Comparison of ENCODE assay signal across 8 mouse cellular contexts in the genomic region with DNA sequence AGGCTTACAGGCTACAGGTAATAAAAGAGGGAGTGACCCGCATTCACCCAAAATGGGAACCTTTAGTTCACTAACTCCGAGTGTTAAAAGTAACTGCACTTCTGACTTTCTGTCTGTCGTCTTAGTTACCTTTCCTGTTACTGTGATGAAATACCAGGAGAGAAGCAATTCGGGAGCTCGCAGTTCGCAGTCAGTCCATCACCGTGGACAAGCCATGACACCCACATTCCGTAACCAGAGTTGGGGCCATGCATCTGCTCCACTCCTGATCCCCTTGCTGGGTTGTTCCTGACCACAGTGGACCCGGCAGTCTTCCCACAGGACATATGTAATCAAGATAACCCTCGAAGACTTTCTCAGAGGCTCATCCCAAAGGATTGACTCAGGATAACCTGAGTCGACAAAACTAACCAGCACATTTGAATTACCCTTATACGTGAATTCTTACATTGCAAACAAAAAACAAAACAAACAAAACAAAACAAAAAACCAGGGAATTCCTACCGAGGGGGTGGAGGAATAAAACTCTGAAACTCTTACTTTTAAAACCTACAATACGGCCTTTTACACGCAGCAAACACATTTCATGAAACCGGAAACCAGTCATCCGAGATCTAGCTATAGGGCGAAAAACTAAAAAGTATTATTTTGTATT. TPM values are rescaled to one million over a fixed set of nuclear protein-coding genes. Genes with fewer than 3 reads are reported as not detected.
DNase-seq lines count a peak whose midpoint lies in the region; ATAC-seq and TF ChIP-seq lines count a peak whose summit lies in the region.

No protein-coding gene starts in this region.

- H3K9me3 ChIP-seq in kidney, embryonic 14.5 days (ENCODE audit: control insufficient read depth, low read length) = no peaks in the 10 kb centered on the region
- H3K9me3 ChIP-seq in hindbrain, embryonic 12.5 days (replicated peaks) = 0 out of 2 replicates have a peak, but pooled peaks cover 3% of the 10 kb centered on the region

- H3K27me3 ChIP-seq in kidney, embryonic 14.5 days (ENCODE audit: control insufficient read depth, insufficient read depth, low read length) = no peaks in the 10 kb centered on the region
- no peaks in the 10 kb centered on the region; the same call in 1 of the 2 replicates for H3K27me3 ChIP-seq in hindbrain, embryonic 12.5 days

- H3K36me3 ChIP-seq in kidney, embryonic 14.5 days (ENCODE audit: control insufficient read depth, insufficient read depth, low read length) = no peaks in the 10 kb centered on the region
- no peaks in the 10 kb centered on the region for H3K36me3 ChIP-seq in hindbrain, embryonic 12.5 days
- H3K36me3 ChIP-seq in macrophage (ENCODE audit: inconsistent target) = no peaks in the 10 kb centered on the region

- no peak for TF ChIP-seq CTCF in bone marrow macrophage, adult 2 months (IDR thresholded peaks at IDR 0.05; ENCODE audit: low read depth, low read length)

- no peak for DNase-seq in kidney, adult 11 months
- DNase-seq in right cerebral cortex, postnatal 25 days = no peak
- DNase-seq in frontal cortex, adult 2 months (ENCODE audit: extremely low spot score in 1 of 2, low spot score in 1 of 2) = no peak
- DNase-seq in cerebellum, adult 11-12 months = no peak

- peak overlapping the region; percentile 49 for H3K4me2 ChIP-seq in kidney, embryonic 14.5 days (replicated peaks; ENCODE audit: low read depth, low read length)
- peak overlapping the region; percentile 52 for H3K4me2 ChIP-seq in hindbrain, embryonic 12.5 days (replicated peaks)

- H3K79me2 ChIP-seq in macrophage (ENCODE audit: inconsistent target) = no peaks in the 10 kb centered on the region

- 23% methylated on average over 18 of the region's 18 CpGs for WGBS in kidney, embryonic 14.5 days
- 44% methylated on average over 18 of the region's 18 CpGs for WGBS in hindbrain, embryonic 12.5 days
- WGBS in macrophage (ENCODE audit: missing documents) = 7% methylated on average over 18 of the region's 18 CpGs

- H3K4me1 ChIP-seq in kidney, embryonic 14.5 days (ENCODE audit: control insufficient read depth, insufficient read depth, low read length) = peaks cover 9% of the 10 kb centered on the region; the same call in 1 of the 2 replicates
- peaks cover 6% of the 10 kb centered on the region; the same call in 1 of the 2 replicates for H3K4me1 ChIP-seq in bone marrow macrophage, adult 2 months (ENCODE audit: control insufficient read depth, insufficient read depth, low read length)
- peaks cover 3% of the 10 kb centered on the region for H3K4me1 ChIP-seq in hindbrain, embryonic 12.5 days

- peak overlapping the region; percentile 75 for H3K9ac ChIP-seq in kidney, embryonic 14.5 days (ENCODE audit: low read depth, low read length)
- H3K9ac ChIP-seq in hindbrain, embryonic 12.5 days = peak overlapping the region; percentile 63

- ATAC-seq in kidney, embryonic 14.5 days (ENCODE audit: low FRiP score, low TSS enrichment) = no peak
- no peak for ATAC-seq in hindbrain, embryonic 12.5 days (ENCODE audit: low FRiP score)

- no peak for TF ChIP-seq POLR2A in bone marrow macrophage, adult 2 months (IDR thresholded peaks at IDR 0.05; ENCODE audit: borderline replicate concordance, low read depth, low read length)

- peak overlapping the region; percentile 61 for H3K4me3 ChIP-seq in kidney, embryonic 14.5 days (ENCODE audit: low read length)
- H3K4me3 ChIP-seq in bone marrow macrophage, adult 2 months (ENCODE audit: insufficient read depth, low read length) = peak overlapping the region; percentile 72
- H3K4me3 ChIP-seq in hindbrain, embryonic 12.5 days = peak overlapping the region; percentile 51
- H3K4me3 ChIP-seq in macrophage (ENCODE audit: inconsistent target) = peak overlapping the region; percentile 55

- H3K27ac ChIP-seq in kidney, embryonic 14.5 days (ENCODE audit: low read depth, low read length) = peak overlapping the region; percentile 95
- peak overlapping the region; percentile 99 for H3K27ac ChIP-seq in bone marrow macrophage, adult 2 months (ENCODE audit: insufficient read depth, low read depth, low read length)
- H3K27ac ChIP-seq in hindbrain, embryonic 12.5 days = peak overlapping the region; percentile 88
- peak overlapping the region; percentile 97 for H3K27ac ChIP-seq in macrophage

RNA-seq across cellular contexts. Expression of gene Kpna2, which starts 12.5 kb away (rescaled TPM):
- 403 and 460 TPM in 2 replicates for polyA plus RNA-seq in kidney, embryonic 14.5 days (2014; fragmentation: Nextera tagmentation; extraction: Ambion mirVana)
- polyA plus RNA-seq in bone marrow macrophage, adult 2 months (2012; ENCODE audit: insufficient read depth, insufficient read length, missing spikeins) = 72.2 and 79.5 TPM in 2 replicates
- 340 and 349 TPM in 2 replicates for polyA plus RNA-seq in hindbrain, embryonic 12.5 days (2016; fragmentation: Nextera tagmentation; extraction: Ambion mirVana)
- 10 to 100 TPM in 25 of 26 experiments, 1 to 10 TPM in 1; 9.1 to 35.4 (median 18.8) TPM for total RNA-seq in macrophage (2018; cell fraction: chromatin; rRNA removed)
- 10 to 100 TPM; 25.5 to 44.3 (median 37.9) TPM for total RNA-seq in macrophage (2018; cell fraction: cytosol; rRNA removed)
- 10 to 100 TPM in 24 of 26 experiments, 1 to 10 TPM in 2; 8.6 to 53.7 (median 19.9) TPM for total RNA-seq in macrophage (2018; cell fraction: nucleus; rRNA removed)
- polyA plus RNA-seq in macrophage (2018) = 36.6 to 71.0 TPM (median 57.2 TPM) in 3 replicates
- 29.8 and 30.9 TPM in 2 replicates for polyA plus RNA-seq in frontal cortex, adult 2 months (2012; rRNA removed)

RNA-seq across cellular contexts. Expression of gene 1810010H24Rik, which starts 13.7 kb away (rescaled TPM):
- polyA plus RNA-seq in kidney, embryonic 14.5 days (2014; fragmentation: Nextera tagmentation; extraction: Ambion mirVana) = 3.1 and 3.4 TPM in 2 replicates
- not detected in 2 replicates for polyA plus RNA-seq in bone marrow macrophage, adult 2 months (2012; ENCODE audit: insufficient read depth, insufficient read length, missing spikeins)
- 4.3 and 4.5 TPM in 2 replicates for polyA plus RNA-seq in hindbrain, embryonic 12.5 days (2016; fragmentation: Nextera tagmentation; extraction: Ambion mirVana)
- 1 to 10 TPM in 1 of 26 experiments, under 1 TPM in 3, not detected in 22; 0.58 to 1.1 (median 0.79) TPM for total RNA-seq in macrophage (2018; cell fraction: chromatin; rRNA removed)
- total RNA-seq in macrophage (2018; cell fraction: cytosol; rRNA removed) = under 1 TPM; 0.15 to 0.78 (median 0.45) TPM
- total RNA-seq in macrophage (2018; cell fraction: nucleus; rRNA removed) = 1 to 10 TPM in 5 of 26 experiments, under 1 TPM in 12, not detected in 9; 0.31 to 1.9 (median 0.84) TPM
- polyA plus RNA-seq in macrophage (2018) = 0.27 to 0.42 TPM (median 0.29 TPM) in 3 replicates
- 5.9 and 6.2 TPM in 2 replicates for polyA plus RNA-seq in frontal cortex, adult 2 months (2012; rRNA removed)
